Mouse (Mus musculus): ENCODE measurements around the gene Polr3gl.

GRCm38 (mm10) chr3:96532050-96532449, 61.9 kb downstream of the Polr3gl start:
- TF ChIP-seq CTCF (IDR thresholded peaks at IDR 0.05; ENCODE audit: low read depth, low read length) = no peak
- no peak for TF ChIP-seq POLR2A (IDR thresholded peaks at IDR 0.05; ENCODE audit: borderline replicate concordance, low read depth, low read length)
